Mouse (Mus musculus) B cell, adult 67 days (primary cell): Measurements from ENCODE around the gene Amd1. TPM values are rescaled to one million over a fixed set of nuclear protein-coding genes. Genes with fewer than 3 reads are reported as not detected.

ENCODE experiments used
- total RNA-seq, 2 experiments: library from RNA; stranded (reverse); gene quantifications; 4 replicates each; pipeline ENCODE4 v1.2.4; 2023

Amd1 gene
- total RNA-seq, result 10 to 100 TPM; 28.3 to 37.1 TPM

GRCm38 (mm10) chr10:40302140-40302985 lies at the start of gene Amd1:
Gene Amd1 (minus strand): TSS chr10:40302186.

GRCm38 (mm10) chr10:40339351-40339964 lies 37.5 kb upstream of the Amd1 start, which contains the start of gene Cdk19:
Gene Cdk19 (plus strand): TSS chr10:40339564.

GRCm38 (mm10) chr10:40257414-40258255 lies 44.4 kb downstream of the Amd1 start, which contains the start of gene Gtf3c6:
Gene Gtf3c6 (minus strand): TSS chr10:40258108.

GRCm38 (mm10) chr10:40246374-40247165 lies 55.4 kb downstream of the Amd1 start, which contains the start of gene Rpf2:
Gene Rpf2 (minus strand): TSS chr10:40247036.

Other genes starting within 250 kb of the Amd1 start
- gene Slc16a10, start 159.9 kb downstream of the Amd1 start, total RNA-seq, result 10 to 100 TPM in 1 of 2 experiments, 1 to 10 TPM in 1; 10.0 to 11.7 TPM
- gene Rpf2, start 55.1 kb downstream of the Amd1 start, total RNA-seq, result 10 to 100 TPM; 19.1 to 20.7 TPM
- gene Gtf3c6, start 44.1 kb downstream of the Amd1 start, total RNA-seq, result 10 to 100 TPM; 28.5 to 28.6 TPM
- 10 to 100 TPM; 54.1 to 54.4 TPM for gene Cdk19, start 37.4 kb upstream of the Amd1 start, total RNA-seq